Mouse (Mus musculus): ENCODE measurements at regions not wholly inside any gene's neighbourhood (a gene's known extent, or its start where the extent isn't known, plus 50 kb on each side); places are given as distances from the start of the nearest gene placed in this dataset.

- Histone ChIP-seq H3K27ac (ENCODE audit: low read length) (no peak overlapping the region), H3K4me2 (ENCODE audit: low read length) (no peak overlapping the region), H3K9me3 (replicated peaks; ENCODE audit: control insufficient read depth, low read length, poor library complexity, severe bottlenecking) (no peaks in the 10 kb centered on the region), H3K9ac (ENCODE audit: low read depth, low read length) (no peak overlapping the region), H3K27me3 (ENCODE audit: control insufficient read depth, insufficient read depth, low read depth, low read length) (no peaks in the 10 kb centered on the region), H3K4me1 (ENCODE audit: control insufficient read depth, insufficient read depth, low read length) (no peaks in the 10 kb centered on the region), H3K36me3 (ENCODE audit: control insufficient read depth, insufficient read depth, low read length) (no peaks in the 10 kb centered on the region), H3K4me3 (ENCODE audit: low read depth, low read length) (no peak overlapping the region)
- 82% methylated on average over 2 of the region's 2 CpGs for WGBS
- no peak for ATAC-seq
These were observed 82.3 kb upstream of the Actrt2 start for GRCm38 (mm10) chr4:154749996-154750395.

GRCm38 (mm10) chr4:154750440-154751107, 82.9 kb upstream of the Actrt2 start:
- Histone ChIP-seq H3K9ac (ENCODE audit: low read depth, low read length) (no peak overlapping the region), H3K27me3 (ENCODE audit: control insufficient read depth, insufficient read depth, low read depth, low read length) (no peaks in the 10 kb centered on the region), H3K36me3 (ENCODE audit: control insufficient read depth, insufficient read depth, low read length) (no peaks in the 10 kb centered on the region), H3K4me1 (ENCODE audit: control insufficient read depth, insufficient read depth, low read length) (no peaks in the 10 kb centered on the region), H3K4me2 (ENCODE audit: low read length) (no peak overlapping the region), H3K9me3 (replicated peaks; ENCODE audit: control insufficient read depth, low read length, poor library complexity, severe bottlenecking) (no peaks in the 10 kb centered on the region), H3K27ac (ENCODE audit: low read length) (no peak overlapping the region), H3K4me3 (ENCODE audit: low read depth, low read length) (no peak overlapping the region)
- ATAC-seq, result no peak
- 52% methylated on average over 14 of the region's 14 CpGs for WGBS

DNA sequence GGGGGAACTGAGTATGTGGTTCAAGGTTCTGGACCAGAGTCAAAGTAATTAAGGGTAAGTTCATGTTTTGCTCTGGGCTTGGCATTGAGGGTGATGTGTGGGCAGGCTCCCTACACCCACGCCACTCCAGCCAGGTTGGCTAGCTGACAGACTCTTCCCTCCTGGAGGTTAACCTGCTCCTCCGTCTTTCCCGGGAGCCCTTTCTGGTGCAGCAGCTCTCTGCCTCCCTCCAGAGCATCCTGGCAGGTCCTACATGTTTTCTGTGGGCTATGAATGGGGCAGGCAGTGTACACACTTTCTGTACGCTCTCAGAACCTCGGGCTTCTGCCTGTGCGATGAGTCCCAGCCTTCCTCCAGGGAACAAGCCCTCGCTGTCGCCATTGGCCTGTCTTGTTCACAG, 82.8 kb upstream of the Ttc34 start:
- no peak for ATAC-seq

GRCm38 (mm10) chr4:154756740-154757446, 80.4 kb upstream of the Ttc34 start:
- H3K27ac ChIP-seq (ENCODE audit: low read length), result no peak overlapping the region
- 70% methylated on average over 10 of the region's 10 CpGs for WGBS
- no peak for ATAC-seq

More for the DNA sequence above, 82.8 kb upstream of the Ttc34 start:
- no peak overlapping the region for H3K4me3 ChIP-seq (ENCODE audit: low read depth, low read length)
- H3K27me3 ChIP-seq (ENCODE audit: control insufficient read depth, insufficient read depth, low read depth, low read length), result no peaks in the 10 kb centered on the region
- no peaks in the 10 kb centered on the region for H3K4me1 ChIP-seq (ENCODE audit: control insufficient read depth, insufficient read depth, low read length)
- H3K36me3 ChIP-seq (ENCODE audit: control insufficient read depth, insufficient read depth, low read length), result no peaks in the 10 kb centered on the region
- no peak overlapping the region for H3K27ac ChIP-seq (ENCODE audit: low read length)
- no peak overlapping the region for H3K9ac ChIP-seq (ENCODE audit: low read depth, low read length)
- no peak overlapping the region for H3K4me2 ChIP-seq (ENCODE audit: low read length)
- WGBS, result 74% methylated on average over 8 of the region's 8 CpGs
- no peaks in the 10 kb centered on the region for H3K9me3 ChIP-seq (replicated peaks; ENCODE audit: control insufficient read depth, low read length, poor library complexity, severe bottlenecking)

GRCm38 (mm10) chr4:154759881-154760280, 77.4 kb upstream of the Ttc34 start:
- no peaks in the 10 kb centered on the region for H3K9me3 ChIP-seq (replicated peaks; ENCODE audit: control insufficient read depth, low read length, poor library complexity, severe bottlenecking)
- no peak for ATAC-seq
- 0 out of 2 replicates have a peak, but pooled peaks cover 5% of the 10 kb centered on the region for H3K4me1 ChIP-seq (ENCODE audit: control insufficient read depth, insufficient read depth, low read length)
- no peaks in the 10 kb centered on the region for H3K36me3 ChIP-seq (ENCODE audit: control insufficient read depth, insufficient read depth, low read length)
- no peak overlapping the region for H3K4me2 ChIP-seq (ENCODE audit: low read length)
- H3K27ac ChIP-seq (ENCODE audit: low read length), result no peak overlapping the region
- no peak overlapping the region for H3K4me3 ChIP-seq (ENCODE audit: low read depth, low read length)
- H3K27me3 ChIP-seq (ENCODE audit: control insufficient read depth, insufficient read depth, low read depth, low read length), result no peaks in the 10 kb centered on the region
- no peak overlapping the region for H3K9ac ChIP-seq (ENCODE audit: low read depth, low read length)
- WGBS, result 76% methylated on average over 1 of the region's 1 CpGs

More at GRCm38 (mm10) chr4:154756740-154757446, 80.4 kb upstream of the Ttc34 start:
- Histone ChIP-seq H3K9ac (ENCODE audit: low read depth, low read length) (no peak overlapping the region), H3K27me3 (ENCODE audit: control insufficient read depth, insufficient read depth, low read depth, low read length) (no peaks in the 10 kb centered on the region), H3K4me2 (ENCODE audit: low read length) (no peak overlapping the region), H3K36me3 (ENCODE audit: control insufficient read depth, insufficient read depth, low read length) (no peaks in the 10 kb centered on the region), H3K9me3 (replicated peaks; ENCODE audit: control insufficient read depth, low read length, poor library complexity, severe bottlenecking) (no peaks in the 10 kb centered on the region), H3K4me1 (ENCODE audit: control insufficient read depth, insufficient read depth, low read length) (0 out of 2 replicates have a peak, but pooled peaks cover 5% of the 10 kb centered on the region), H3K4me3 (ENCODE audit: low read depth, low read length) (no peak overlapping the region)

DNA sequence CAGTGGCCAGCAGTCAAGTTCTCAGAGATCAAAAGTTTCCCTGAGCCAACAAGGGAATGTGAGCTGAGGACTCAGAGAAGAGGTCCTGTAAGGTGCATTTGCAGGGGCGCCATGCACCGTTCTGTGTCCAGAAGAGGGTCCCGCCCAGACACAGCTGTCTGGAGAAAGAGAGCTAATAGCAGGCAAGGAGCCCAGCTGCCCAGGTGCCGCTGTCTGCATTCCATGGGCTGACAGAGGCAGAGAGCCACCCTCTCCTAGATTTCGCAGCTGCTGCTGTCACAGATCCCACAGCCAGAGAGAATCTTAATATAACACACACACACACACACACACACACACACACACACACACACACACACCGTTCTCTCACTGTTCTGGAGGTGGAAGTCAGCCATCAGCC, 73.0 kb upstream of the Ttc34 start:
- no peak overlapping the region for H3K27ac ChIP-seq (ENCODE audit: low read length)
- no peaks in the 10 kb centered on the region for H3K9me3 ChIP-seq (replicated peaks; ENCODE audit: control insufficient read depth, low read length, poor library complexity, severe bottlenecking)
- H3K4me1 ChIP-seq (ENCODE audit: control insufficient read depth, insufficient read depth, low read length), result 0 out of 2 replicates have a peak, but pooled peaks cover 5% of the 10 kb centered on the region
- no peak overlapping the region for H3K4me3 ChIP-seq (ENCODE audit: low read depth, low read length)
- WGBS, result 72% methylated on average over 6 of the region's 6 CpGs
- no peaks in the 10 kb centered on the region for H3K36me3 ChIP-seq (ENCODE audit: control insufficient read depth, insufficient read depth, low read length)
- no peaks in the 10 kb centered on the region for H3K27me3 ChIP-seq (ENCODE audit: control insufficient read depth, insufficient read depth, low read depth, low read length)
- ATAC-seq, result no peak
- H3K9ac ChIP-seq (ENCODE audit: low read depth, low read length), result no peak overlapping the region
- H3K4me2 ChIP-seq (ENCODE audit: low read length), result no peak overlapping the region

- no peaks in the 10 kb centered on the region for H3K36me3 ChIP-seq (ENCODE audit: control insufficient read depth, insufficient read depth, low read length)
- no peak for ATAC-seq
- H3K27ac ChIP-seq (ENCODE audit: low read length), result no peak overlapping the region
- 65% methylated on average over 2 of the region's 2 CpGs for WGBS
- no peaks in the 10 kb centered on the region for H3K4me1 ChIP-seq (ENCODE audit: control insufficient read depth, insufficient read depth, low read length)
- no peak overlapping the region for H3K4me3 ChIP-seq (ENCODE audit: low read depth, low read length)
- H3K9me3 ChIP-seq (replicated peaks; ENCODE audit: control insufficient read depth, low read length, poor library complexity, severe bottlenecking), result no peaks in the 10 kb centered on the region
- H3K27me3 ChIP-seq (ENCODE audit: control insufficient read depth, insufficient read depth, low read depth, low read length), result no peaks in the 10 kb centered on the region
- H3K9ac ChIP-seq (ENCODE audit: low read depth, low read length), result no peak overlapping the region
- no peak overlapping the region for H3K4me2 ChIP-seq (ENCODE audit: low read length)
These were observed 71.1 kb upstream of the Ttc34 start for GRCm38 (mm10) chr4:154766158-154766557.

DNA sequence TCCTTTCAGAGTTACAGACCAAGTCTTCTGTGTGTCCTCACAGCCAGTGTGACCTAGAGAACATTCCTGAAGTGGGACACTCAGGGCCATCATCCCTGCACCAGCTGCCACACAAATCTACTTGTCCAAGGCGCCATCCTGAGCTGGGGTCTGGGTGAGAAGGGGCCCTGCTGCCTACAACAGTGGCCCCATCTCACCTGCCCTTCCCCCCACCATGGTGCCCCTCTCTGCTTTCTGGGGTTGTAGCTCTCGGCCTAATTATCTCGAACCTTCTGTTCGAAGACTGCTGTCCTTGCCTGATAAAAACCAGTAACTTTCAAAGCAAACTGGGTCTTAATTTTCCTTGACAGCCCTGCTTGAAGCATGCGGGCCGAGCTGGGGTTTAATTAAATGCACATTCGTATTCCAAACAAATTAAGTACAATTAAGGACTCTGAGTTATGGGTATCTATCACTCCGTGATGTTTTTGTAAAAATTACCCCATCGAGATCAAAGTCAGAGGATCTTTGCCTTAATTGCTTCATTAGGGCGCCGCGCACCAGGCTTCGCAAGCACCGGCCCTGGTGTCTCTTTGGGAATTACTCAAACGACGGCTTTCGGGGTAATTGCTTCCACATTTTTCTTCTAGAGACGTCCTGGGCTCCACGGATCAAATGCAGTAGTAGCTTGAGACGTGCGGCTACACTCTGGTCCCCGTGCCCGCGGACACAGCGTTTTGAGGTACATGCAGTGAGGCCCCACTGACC, 65.8 kb upstream of the Ttc34 start:
- 46% methylated on average over 25 of the region's 25 CpGs for WGBS
- Histone ChIP-seq H3K4me2 (ENCODE audit: low read length) (no peak overlapping the region), H3K9ac (ENCODE audit: low read depth, low read length) (no peak overlapping the region), H3K9me3 (replicated peaks; ENCODE audit: control insufficient read depth, low read length, poor library complexity, severe bottlenecking) (no peaks in the 10 kb centered on the region), H3K27ac (ENCODE audit: low read length) (no peak overlapping the region), H3K36me3 (ENCODE audit: control insufficient read depth, insufficient read depth, low read length) (no peaks in the 10 kb centered on the region), H3K27me3 (ENCODE audit: control insufficient read depth, insufficient read depth, low read depth, low read length) (no peaks in the 10 kb centered on the region), H3K4me3 (ENCODE audit: low read depth, low read length) (no peak overlapping the region), H3K4me1 (ENCODE audit: control insufficient read depth, insufficient read depth, low read length) (0 out of 2 replicates have a peak, but pooled peaks cover 2% of the 10 kb centered on the region)
- no peak for ATAC-seq

DNA sequence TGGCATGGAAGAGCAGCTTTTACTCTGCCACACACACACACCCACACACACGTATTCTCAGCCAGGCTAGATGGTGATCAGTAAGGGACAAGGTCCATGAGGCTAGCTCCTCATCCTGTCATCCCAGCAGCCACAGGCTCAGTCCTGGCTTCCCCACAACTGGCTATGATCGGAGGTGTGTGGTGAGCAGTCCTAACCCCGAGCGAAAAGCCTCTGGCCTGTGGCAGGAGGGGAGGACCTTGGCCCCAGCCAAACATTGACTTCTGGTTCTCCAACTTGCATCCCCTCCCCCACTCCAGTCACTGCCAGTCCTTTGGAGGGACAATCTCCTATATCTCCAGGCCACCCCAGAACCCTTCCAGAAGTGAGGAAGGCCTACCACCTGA, 65.2 kb upstream of the Ttc34 start:
- Histone ChIP-seq H3K4me1 (ENCODE audit: control insufficient read depth, insufficient read depth, low read length) (0 out of 2 replicates have a peak, but pooled peaks cover 2% of the 10 kb centered on the region), H3K27me3 (ENCODE audit: control insufficient read depth, insufficient read depth, low read depth, low read length) (no peaks in the 10 kb centered on the region), H3K36me3 (ENCODE audit: control insufficient read depth, insufficient read depth, low read length) (no peaks in the 10 kb centered on the region), H3K27ac (ENCODE audit: low read length) (no peak overlapping the region), H3K9ac (ENCODE audit: low read depth, low read length) (no peak overlapping the region), H3K4me2 (ENCODE audit: low read length) (no peak overlapping the region), H3K9me3 (replicated peaks; ENCODE audit: control insufficient read depth, low read length, poor library complexity, severe bottlenecking) (no peaks in the 10 kb centered on the region), H3K4me3 (ENCODE audit: low read depth, low read length) (no peak overlapping the region)
- 83% methylated on average over 4 of the region's 4 CpGs for WGBS
- ATAC-seq, result no peak

Measured in midbrain, embryonic 16.5 days (tissue).